Mouse (Mus musculus) lung, adult 2 months (tissue): Measurements from ENCODE around the gene Dtymk.

Source experiments
- CTCF ChIP-seq: fragments of 200-500 bp; IDR thresholded peaks from 2 replicates; pipeline ENCODE4 v1.5.1; 2011; ENCODE audit warnings: mild to moderate bottlenecking, low read length, control low read depth; ENCODE audit not compliant: insufficient read depth
- POLR2A ChIP-seq: fragments of 200-500 bp; IDR thresholded peaks from 2 replicates; pipeline ENCODE4 v1.6.1; 2011; ENCODE audit warnings: low read depth, mild to moderate bottlenecking, control low read depth, low read length, borderline replicate concordance; ENCODE audit errors: extremely low read depth

DNA sequence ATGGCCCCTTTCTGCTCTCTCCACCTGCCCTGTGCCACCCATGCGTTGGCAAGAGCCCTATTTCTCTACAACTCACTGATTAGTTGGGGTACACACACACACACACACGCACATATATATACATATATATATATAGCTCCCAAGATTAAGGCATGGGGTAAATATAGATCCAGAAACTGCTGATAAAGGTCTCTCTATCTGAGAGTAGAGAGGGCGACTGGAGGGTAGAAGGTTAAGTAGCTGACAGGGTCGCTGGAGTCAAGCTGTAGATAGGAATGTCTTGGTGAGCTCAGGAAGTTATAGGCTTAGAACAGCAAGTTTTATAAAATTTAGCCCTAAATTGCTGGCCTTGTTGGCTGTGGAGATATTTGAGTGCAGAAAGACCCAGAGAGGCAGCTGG is 3.1 kb upstream of the Dtymk start:
- TF ChIP-seq POLR2A (no peak), CTCF (no peak)
